Mouse (Mus musculus) forebrain, embryonic 11.5 days (tissue): ENCODE results near the gene Sphkap. TPM values are rescaled to one million over a fixed set of nuclear protein-coding genes. Genes with fewer than 3 reads are reported as not detected.

Source experiments
- ATAC-seq: fragments of 200-750 bp; cut with Nextera tagmentation; replicated peaks from 2 replicates; pipeline ENCODE4 v1.8.0; 2017; ENCODE audit warnings: moderate TSS enrichment; ENCODE audit not compliant: low FRiP score
- DNase-seq: peaks from one replicate; pipeline ENCODE4 v3.0.0-alpha.2; 2017; ENCODE audit warnings: low spot score
- H3K27ac ChIP-seq: fragments of 300-500 bp; sonication (generic); 2 replicates; pipeline ENCODE4 v1.5.1; 2014; ENCODE audit warnings: low read depth, low read length
- H3K27me3 ChIP-seq: fragments of 300-500 bp; sonication (generic); 2 replicates; pipeline ENCODE4 v1.6.1; 2014; ENCODE audit warnings: mild to moderate bottlenecking, low read length, mixed read lengths; ENCODE audit not compliant: control insufficient read depth, insufficient read depth
- H3K36me3 ChIP-seq: fragments of 300-500 bp; sonication (generic); 2 replicates; pipeline ENCODE4 v1.6.1; 2014; ENCODE audit warnings: mild to moderate bottlenecking, low read length, moderate library complexity, mixed read lengths; ENCODE audit not compliant: control insufficient read depth, insufficient read depth
- H3K4me1 ChIP-seq: fragments of 300-500 bp; sonication (generic); replicated peaks from 2 replicates; pipeline ENCODE4 v1.6.1; 2014; ENCODE audit warnings: low read length, mixed read lengths; ENCODE audit not compliant: control insufficient read depth, insufficient read depth
- H3K4me2 ChIP-seq: fragments of 300-500 bp; sonication (generic); 2 replicates; pipeline ENCODE4 v1.6.1; 2014; ENCODE audit warnings: low read depth, mild to moderate bottlenecking, low read length, moderate library complexity, mixed read lengths; ENCODE audit not compliant: severe bottlenecking
- H3K4me3 ChIP-seq: fragments of 300-500 bp; sonication (generic); 2 replicates; pipeline ENCODE4 v1.5.1; 2014; ENCODE audit warnings: low read depth, low read length
- H3K9ac ChIP-seq: fragments of 300-500 bp; sonication (generic); 2 replicates; pipeline ENCODE4 v1.6.1; 2014; ENCODE audit warnings: low read length
- H3K9me3 ChIP-seq: fragments of 300-500 bp; sonication (generic); 2 replicates; pipeline ENCODE4 v1.6.1; 2016; ENCODE audit warnings: low read length, mixed read lengths; ENCODE audit not compliant: control insufficient read depth
- WGBS: fragments of 180-500 bp; shearing (Covaris S2); extraction: QIAGEN DNeasy Blood & Tissue Kit; methylation state at CpG from one replicate; pipeline ENCODE4 v1.1.7; 2014; 5-methylcytosine and 5-hydroxymethylcytosine counted together
- polyA plus RNA-seq: library from polyadenylated mRNA; unstranded; fragments of >200 nt; fragmentation: Nextera tagmentation; extraction: Ambion mirVana; gene quantifications from 2 replicates; pipeline ENCODE4 v1.2.1, GENCODE M21; 2014

Sphkap gene
- polyA plus RNA-seq, 1 experiment from 2014 or later = 1.1 TPM

DNA sequence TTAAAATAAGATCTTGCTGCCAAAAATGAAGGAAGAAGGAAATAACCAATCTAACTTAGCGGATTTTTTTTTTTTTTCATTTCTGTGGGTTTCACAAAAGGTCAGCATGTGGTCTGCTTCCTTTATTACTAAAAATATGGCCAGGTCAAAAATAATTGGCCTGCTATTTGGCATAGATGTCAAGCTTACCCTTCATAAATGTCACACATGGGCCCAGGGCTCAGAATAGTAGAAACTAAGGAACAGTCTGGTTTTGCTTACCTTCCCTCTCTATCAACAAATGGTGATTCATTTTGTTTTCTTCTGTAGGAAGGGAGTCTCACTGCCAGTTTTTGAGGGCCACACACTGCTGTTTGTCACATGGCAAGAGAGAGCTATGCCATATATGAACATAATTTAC lies 156.3 kb downstream of the Sphkap start:
- no peak for ATAC-seq
- Histone ChIP-seq H3K36me3 (no peaks in the 10 kb centered on the region), H3K4me3 (no peak overlapping the region), H3K27me3 (no peaks in the 10 kb centered on the region), H3K9me3 (no peaks in the 10 kb centered on the region), H3K9ac (no peak overlapping the region), H3K27ac (no peak overlapping the region), H3K4me2 (no peak overlapping the region), H3K4me1 (no peaks in the 10 kb centered on the region)
- DNase-seq = no peak
- 91% methylated on average over 1 of the region's 1 CpGs for WGBS

DNA sequence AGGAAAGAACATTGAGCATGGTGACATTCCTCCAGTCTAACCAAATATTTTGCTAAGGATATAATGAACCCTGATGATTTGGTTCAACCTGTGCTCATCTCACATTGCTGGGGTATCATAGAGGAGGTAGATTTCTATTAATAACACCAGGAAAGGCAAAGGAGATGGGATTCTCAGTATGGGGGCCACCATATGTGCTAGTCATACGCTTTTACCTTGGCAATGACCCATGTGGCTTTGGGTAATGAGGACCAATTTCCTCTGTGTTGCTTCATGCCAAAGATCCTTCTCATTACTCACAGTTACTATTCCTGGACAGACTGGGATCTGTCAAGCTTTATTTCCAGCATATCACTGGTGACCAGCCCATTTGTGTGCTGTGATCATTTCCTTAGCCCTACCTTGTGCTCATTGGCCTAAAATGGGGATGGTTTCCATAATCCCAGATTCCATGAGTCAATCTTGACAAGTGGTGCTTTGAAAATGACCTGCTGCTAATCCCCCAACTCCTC lies 159.7 kb downstream of the Sphkap start:
- H3K4me3 ChIP-seq = no peak overlapping the region
- H3K27ac ChIP-seq = no peak overlapping the region
- H3K36me3 ChIP-seq = no peaks in the 10 kb centered on the region
- ATAC-seq (no peak), DNase-seq (no peak)
- 81% methylated on average over 1 of the region's 1 CpGs for WGBS
- no peak overlapping the region for H3K9ac ChIP-seq
- no peaks in the 10 kb centered on the region for H3K9me3 ChIP-seq
- H3K4me2 ChIP-seq = no peak overlapping the region
- H3K4me1 ChIP-seq = no peaks in the 10 kb centered on the region
- no peaks in the 10 kb centered on the region for H3K27me3 ChIP-seq

DNA sequence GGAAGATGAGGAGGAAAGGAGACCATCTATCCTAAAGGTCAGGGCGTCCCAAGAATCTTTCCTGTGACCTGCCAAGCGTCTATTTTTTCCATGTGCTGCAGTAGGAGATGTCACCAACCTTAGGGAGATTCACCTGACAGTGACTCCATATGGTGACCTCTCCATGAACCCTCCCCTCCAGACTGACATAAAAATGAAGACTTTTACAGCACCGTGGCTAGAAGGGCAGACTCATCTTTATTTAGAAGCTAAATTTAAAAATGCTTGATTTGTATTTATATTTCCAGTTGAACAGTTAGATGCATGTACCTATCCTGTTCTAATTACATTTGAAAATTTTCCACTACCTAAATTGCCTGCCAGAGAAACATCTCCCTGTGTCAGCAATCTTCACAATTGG lies 180.1 kb downstream of the Sphkap start:
- H3K4me2 ChIP-seq = no peak overlapping the region
- H3K36me3 ChIP-seq = no peaks in the 10 kb centered on the region
- no peak overlapping the region for H3K27ac ChIP-seq
- no peaks in the 10 kb centered on the region for H3K9me3 ChIP-seq
- no peaks in the 10 kb centered on the region for H3K4me1 ChIP-seq
- DNase-seq (no peak), ATAC-seq (no peak)
- no peak overlapping the region for H3K9ac ChIP-seq
- H3K4me3 ChIP-seq = no peak overlapping the region
- WGBS = 95% methylated on average over 3 of the region's 3 CpGs
- H3K27me3 ChIP-seq = no peaks in the 10 kb centered on the region

DNA sequence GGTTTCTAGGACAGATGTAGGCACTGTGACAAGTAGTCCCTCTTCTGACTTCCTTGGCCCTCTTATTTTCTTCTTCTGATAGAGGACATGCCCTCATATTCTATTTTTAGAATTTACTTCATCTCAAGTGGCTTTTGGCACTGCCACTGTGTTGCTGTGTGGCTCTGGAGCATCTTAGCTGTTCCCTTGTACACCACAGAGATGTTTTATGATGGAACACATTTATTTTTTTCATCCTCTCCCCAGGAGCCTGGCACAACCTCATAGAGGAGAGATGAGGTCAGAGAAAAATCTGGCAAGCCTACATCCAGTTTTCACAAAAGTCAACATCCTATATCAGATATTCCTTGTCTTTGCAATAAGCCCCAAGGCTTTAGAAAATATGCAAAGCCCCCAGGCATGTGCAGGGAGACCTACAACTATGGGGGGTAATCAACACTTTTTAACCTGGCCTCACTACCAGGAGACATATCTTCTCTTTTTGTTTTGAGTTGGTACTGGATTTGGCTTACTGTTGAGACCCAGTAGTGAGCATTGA lies 183.5 kb downstream of the Sphkap start:
- no peak for DNase-seq
- Histone ChIP-seq H3K4me2 (no peak overlapping the region), H3K27ac (no peak overlapping the region), H3K4me1 (no peaks in the 10 kb centered on the region), H3K9ac (no peak overlapping the region), H3K9me3 (no peaks in the 10 kb centered on the region), H3K4me3 (no peak overlapping the region), H3K27me3 (no peaks in the 10 kb centered on the region), H3K36me3 (no peaks in the 10 kb centered on the region)
- ATAC-seq = no peak

DNA sequence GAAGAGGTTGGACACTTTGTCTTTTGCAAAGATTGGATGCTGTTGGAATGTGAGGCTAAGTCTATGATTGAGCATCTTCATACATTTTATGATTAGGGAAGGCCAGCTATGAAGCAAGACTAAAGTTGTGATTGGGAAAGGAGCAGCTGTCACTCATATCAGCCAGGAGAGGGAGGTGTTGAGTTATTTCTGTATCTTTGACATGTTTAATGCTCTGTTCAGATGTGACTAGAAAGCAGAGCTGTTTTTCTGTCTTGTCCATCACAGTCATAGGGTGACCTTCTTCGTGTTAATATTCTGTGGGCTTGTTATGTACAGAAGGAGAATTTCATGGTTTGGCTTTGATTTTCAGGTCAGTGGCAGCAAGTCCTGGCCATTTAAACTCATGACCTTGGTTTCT lies 184.9 kb downstream of the Sphkap start:
- Histone ChIP-seq H3K27ac (no peak overlapping the region), H3K4me1 (no peaks in the 10 kb centered on the region), H3K9me3 (no peaks in the 10 kb centered on the region), H3K9ac (no peak overlapping the region), H3K36me3 (no peaks in the 10 kb centered on the region), H3K27me3 (no peaks in the 10 kb centered on the region), H3K4me3 (no peak overlapping the region), H3K4me2 (no peak overlapping the region)
- ATAC-seq (no peak), DNase-seq (no peak)
- WGBS = 77% methylated on average over 1 of the region's 1 CpGs

DNA sequence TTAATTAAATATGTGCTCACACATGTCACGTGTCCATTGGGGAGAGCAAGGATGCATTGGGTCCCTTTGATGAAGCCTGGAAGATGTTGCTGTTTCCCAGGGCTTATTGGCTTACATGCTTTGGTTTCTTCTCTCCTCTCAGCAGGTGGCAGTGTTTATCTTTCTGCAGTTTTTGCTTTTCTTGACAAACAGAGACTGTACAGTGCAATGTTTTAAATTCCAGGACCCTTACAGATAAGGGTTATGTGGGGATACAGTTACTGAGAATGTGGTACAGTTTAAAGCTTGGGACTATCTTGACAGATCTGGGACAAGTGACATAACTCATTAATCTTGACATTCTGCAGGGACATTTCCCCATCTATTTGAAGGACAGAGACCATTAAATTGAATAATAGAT lies 189.7 kb downstream of the Sphkap start:
- no peak overlapping the region for H3K4me2 ChIP-seq
- no peak overlapping the region for H3K9ac ChIP-seq
- no peak for ATAC-seq
- WGBS = 51% methylated on average over 1 of the region's 1 CpGs
- H3K27ac ChIP-seq = no peak overlapping the region
- H3K36me3 ChIP-seq = no peaks in the 10 kb centered on the region
- H3K4me3 ChIP-seq = no peak overlapping the region
- no peaks in the 10 kb centered on the region for H3K9me3 ChIP-seq
- H3K4me1 ChIP-seq = no peaks in the 10 kb centered on the region
- H3K27me3 ChIP-seq = no peaks in the 10 kb centered on the region
- no peak for DNase-seq

DNA sequence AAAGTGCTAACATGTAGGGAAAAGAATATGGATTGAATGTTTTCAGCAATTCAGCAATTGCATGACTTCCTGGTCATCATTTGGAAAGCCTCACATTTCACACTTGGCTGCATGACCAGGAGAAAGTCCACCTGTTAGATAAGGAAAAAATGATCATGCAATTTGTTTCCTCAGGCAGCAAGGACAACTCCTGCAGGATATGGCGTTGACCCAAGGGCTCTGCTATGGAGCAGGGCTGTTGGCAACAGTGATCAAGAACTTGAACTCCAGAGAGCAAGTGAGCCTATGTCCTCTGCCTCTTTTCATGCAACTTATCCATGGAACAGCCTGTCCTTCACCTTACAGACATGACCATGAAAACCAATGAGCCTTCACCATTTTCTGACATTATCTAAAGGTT lies 198.0 kb downstream of the Sphkap start:
- H3K36me3 ChIP-seq = no peaks in the 10 kb centered on the region
- no peaks in the 10 kb centered on the region for H3K27me3 ChIP-seq
- DNase-seq (no peak), ATAC-seq (no peak)
- H3K9me3 ChIP-seq = no peaks in the 10 kb centered on the region
- WGBS = 79% methylated on average over 1 of the region's 1 CpGs
- no peak overlapping the region for H3K4me2 ChIP-seq
- H3K27ac ChIP-seq = no peak overlapping the region
- H3K9ac ChIP-seq = no peak overlapping the region
- no peak overlapping the region for H3K4me3 ChIP-seq
- H3K4me1 ChIP-seq = no peaks in the 10 kb centered on the region

Other genes with a start within 250 kb of the Sphkap start
- 0.21 and 0.59 TPM in 2 replicates for gene Daw1, start 248.4 kb downstream of the Sphkap start, polyA plus RNA-seq